Mouse (Mus musculus): Measurements from ENCODE around the gene Lrrn3.

Lrrn3 gene

DNA sequence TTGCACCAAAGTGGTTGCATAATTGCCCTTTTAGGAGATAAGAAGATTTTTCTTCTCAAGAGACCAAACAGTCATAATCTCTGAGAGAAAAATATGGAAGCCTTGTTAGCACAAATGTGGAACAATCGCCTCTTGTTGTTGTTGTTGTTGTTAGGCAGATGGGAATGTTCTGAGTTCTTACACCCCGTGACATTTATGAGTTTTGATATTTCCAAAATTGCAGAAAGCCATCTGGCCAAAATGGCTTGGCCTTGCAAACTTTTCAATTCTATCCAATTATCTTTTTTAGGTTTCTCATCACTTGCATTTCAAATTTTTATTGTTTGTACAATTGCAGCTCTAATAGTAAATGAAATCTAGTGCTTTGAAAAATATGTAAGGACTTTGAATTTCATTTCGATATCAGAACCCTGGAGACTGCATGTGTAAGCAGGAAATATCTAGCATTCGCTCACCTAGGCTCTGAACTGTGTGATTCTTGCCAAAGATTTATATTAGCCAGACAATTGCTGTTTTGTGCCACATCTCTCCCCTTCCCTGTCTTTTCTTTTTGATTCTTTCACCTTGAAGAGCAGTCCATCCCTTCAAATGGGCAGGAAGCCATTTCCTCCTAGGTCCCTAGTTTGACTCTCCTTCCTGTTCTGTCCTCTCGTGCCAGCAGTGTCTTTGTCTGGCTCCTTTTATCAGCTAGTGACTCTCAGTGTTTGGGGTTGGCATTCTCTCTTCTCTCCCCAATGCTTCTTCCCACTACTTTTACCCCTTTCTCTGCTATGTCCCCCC lies 49.8 kb downstream of the Lrrn3 start:
- no peak for DNase-seq (ENCODE audit: extremely low spot score)

DNA sequence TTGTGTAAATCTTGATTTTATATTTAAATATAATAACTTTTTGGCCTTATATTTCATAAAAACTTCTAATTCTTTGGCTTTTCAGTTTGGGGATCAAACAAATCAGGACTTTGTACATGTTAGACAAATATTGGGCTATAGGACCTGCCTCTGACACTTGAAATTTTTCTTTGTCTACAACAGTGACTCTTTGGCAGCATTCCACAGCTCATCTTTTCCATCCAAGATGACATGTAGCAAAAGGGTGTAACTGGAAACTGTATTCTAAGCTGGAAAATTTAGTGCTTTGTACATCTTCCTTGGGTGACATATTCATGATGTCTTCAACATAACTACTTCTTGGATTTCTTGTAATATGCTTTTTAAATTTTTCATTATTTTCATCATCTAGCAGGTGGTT lies 57.4 kb downstream of the Lrrn3 start:
- DNase-seq (ENCODE audit: extremely low spot score) = no peak

DNA sequence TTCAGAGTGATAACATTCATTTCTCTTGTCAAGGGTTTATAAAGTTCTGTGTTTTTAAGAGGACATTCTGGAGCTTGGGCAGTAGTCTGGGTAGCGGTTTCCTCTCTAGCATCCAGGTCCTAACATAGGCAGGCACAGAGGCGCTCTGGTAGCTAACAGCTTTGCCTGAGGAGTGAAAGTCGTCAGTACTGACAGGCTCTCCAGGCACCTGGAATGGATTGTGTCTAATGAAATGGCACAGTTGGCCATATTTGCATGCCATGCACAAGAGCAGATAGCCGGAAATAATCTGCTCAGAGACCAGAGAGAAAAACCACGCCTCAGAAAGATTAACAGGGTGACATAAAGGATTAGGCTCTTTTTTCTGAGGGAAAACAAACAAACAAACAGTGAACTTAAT lies 58.8 kb downstream of the Lrrn3 start:
- DNase-seq (ENCODE audit: extremely low spot score) = no peak

DNA sequence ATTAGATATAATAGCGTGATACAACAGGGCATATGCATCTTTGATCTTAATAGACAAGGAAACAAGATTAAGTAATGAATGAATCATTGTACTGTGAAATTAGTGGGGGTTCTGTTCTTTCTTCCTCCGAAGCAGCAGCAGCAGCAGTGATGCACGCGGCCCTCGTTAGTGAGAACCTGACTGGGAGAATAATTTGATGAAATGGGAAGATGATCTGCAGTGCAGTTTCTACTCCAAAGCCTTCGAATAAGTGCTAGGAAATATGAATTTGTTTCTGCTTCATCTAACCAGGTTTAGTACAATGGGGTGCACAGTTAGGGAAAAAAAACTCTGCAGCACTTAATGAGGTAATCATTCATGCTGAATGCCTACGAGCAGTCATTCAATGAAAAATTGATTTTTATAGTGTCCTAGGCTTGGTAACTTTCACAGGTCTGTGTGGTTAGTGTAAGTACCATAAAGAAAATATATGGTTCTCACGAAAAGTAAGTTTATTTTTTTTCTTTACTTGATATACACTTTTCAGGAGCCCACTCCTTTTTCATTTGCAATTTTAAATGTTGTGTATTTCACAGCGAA lies 61.0 kb downstream of the Lrrn3 start:
- DNase-seq (ENCODE audit: extremely low spot score) = no peak

DNA sequence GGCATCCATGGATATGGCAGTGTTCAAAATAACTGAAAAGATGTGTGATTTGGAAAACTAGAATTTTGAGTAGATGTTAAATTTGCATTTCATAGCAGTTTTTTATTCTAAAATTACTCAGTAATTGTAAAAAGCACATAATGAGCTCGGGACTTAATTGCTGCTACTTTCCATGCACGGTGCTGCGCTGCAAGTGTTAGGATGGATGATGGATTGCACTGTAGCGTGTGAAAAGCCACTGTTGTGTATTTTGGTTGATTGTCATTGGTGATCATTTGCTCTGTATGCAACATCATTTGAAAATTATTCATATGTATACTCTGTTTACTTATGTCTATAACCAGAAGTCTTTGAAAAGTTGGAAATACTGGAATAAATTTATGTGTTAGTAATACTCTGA lies 68.3 kb downstream of the Lrrn3 start:
- DNase-seq (ENCODE audit: extremely low spot score) = no peak

DNA sequence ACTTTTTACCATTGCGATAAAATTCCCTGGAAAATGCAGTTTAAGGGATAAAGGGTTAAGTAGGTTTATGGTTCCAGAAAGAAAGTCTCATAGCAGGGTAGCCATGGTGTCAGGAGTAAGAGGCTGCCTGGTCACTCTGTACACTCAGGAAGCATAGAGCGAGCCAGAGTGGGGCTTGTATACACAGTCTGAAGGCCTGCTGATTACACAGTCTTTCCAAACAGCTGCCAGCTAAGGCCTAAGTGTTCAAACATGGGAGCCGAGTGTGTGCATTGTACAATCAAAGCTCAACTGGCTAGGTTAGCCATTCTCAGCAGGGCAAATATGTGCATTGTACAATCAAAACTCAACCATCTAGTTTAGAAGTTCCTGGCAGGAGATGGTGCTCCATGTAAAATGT lies 69.1 kb downstream of the Lrrn3 start:
- no peak for DNase-seq (ENCODE audit: extremely low spot score)

DNA sequence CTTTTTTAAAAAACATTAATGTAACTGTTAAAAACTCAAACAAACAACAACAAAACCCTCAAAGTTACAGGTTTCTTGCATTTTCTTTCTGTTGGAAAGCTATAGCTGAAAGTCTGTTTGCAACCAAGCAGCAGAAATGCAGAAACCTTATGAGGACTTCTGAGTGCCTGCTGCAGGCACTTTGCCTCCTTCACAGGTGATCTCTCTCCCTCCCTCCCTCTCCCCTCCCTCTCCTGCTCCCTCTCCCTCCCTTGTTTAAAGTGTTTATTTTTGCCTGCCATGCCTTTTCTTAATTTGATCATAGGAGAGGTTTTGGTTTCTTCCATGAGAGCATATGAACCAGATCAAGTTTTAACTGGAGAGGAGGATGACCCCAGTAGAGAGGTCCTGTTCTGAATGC lies 69.6 kb downstream of the Lrrn3 start:
- DNase-seq (ENCODE audit: extremely low spot score) = no peak

DNA sequence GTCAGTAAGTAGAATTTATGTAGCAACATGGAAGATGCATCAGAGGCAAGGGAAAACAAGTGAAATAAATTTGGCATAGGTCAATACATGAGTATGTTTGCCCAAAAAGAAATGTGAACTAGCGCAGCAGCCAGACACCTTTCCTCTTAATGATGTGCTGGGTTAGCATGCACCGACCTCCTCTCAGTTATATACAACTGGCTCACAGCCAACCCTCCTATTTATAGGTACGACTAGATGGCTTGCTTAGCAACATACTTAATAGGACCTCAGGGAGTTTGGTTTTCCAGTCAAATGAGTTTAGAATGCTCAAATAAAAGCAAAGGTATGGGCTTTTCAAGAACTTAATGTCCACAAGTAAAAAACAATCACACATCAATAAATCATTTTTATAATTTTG lies 76.8 kb downstream of the Lrrn3 start:
- no peak for DNase-seq (ENCODE audit: extremely low spot score)

DNA sequence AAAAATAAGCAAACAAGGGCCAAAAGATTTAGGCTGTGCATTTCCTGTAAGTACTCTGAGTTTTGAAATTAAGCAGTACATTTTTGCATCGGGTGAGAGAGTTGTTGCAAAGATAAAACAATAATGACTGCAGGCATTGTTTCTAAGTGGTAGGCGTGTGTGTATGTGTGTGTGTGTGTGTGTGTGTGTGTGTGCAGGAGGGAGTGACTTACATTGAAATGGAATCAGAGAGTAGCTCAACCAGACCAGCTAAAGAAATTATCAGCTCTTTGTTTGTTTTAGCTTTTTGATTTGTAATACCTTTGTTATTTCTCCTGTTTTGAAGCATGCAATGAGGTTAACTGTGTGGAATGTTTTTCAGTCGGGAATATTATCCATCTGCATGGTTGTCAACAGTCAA lies 84.3 kb downstream of the Lrrn3 start:
- no peak for DNase-seq (ENCODE audit: extremely low spot score)

All from embryo, embryonic 9.5 days (tissue).